Mouse (Mus musculus): ENCODE data around the gene Zfp119a.

Gene Zfp119a

DNA sequence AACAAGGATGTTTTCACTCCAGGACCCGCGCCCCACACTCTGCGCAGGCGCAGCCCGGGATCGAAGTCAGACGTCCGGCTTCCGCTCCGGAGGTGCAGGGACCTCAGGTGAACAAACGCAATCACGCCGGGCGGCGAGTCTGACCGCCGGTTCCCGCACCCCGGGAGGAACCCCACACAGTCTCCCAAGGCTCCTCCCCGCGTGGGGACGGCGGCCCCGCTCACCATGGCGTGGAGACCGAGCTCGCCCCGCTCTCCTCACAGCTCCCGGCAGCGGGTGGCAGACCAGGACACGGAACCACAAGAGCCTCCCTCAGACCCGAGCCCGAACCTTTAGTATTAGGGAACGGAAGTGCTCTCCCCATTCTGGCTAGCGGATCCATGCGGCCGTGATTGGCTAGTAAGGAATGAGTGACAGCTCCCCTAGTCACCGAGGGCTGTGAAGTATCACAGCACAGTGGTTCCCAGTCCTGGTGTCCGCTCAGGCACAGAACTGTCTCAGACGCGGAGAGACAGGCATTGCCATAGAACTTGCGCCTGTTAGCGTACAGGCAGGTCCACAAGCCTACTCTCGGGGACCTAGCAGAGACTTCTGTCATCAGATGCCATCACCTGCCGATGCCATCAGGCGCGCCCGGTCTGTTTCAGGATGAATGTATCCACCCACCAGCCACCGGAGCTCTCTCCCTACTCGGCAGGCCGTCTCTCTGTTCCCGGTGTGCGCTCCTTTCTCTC, at the start of gene Zfp119a:
Gene Zfp119a (minus strand): TSS at position 295 of the 734 bp plus-strand sequence.
- peak; percentile 87 for DNase-seq (ENCODE audit: low read depth)

DNA sequence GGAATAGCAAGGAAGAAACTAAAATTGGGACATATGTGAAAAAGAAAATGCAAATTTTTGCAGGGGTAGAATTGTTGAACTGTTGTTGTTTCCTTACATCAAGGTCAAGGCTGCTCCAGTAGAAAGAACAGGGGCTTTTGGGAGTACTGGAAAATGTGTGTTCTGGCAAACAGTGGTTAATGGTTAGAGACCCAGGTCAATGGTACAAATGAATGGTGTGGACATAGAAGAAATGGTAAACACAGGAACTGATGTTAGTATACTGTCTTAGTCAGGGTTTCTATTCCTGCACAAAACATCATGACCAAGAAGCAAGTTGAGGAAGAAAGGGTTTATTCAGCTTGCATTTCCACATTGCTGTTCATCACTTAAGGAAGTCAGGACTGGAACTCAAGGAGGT, 27.9 kb upstream of the Zfp119a start:
- no peak for DNase-seq (ENCODE audit: low read depth)

DNA sequence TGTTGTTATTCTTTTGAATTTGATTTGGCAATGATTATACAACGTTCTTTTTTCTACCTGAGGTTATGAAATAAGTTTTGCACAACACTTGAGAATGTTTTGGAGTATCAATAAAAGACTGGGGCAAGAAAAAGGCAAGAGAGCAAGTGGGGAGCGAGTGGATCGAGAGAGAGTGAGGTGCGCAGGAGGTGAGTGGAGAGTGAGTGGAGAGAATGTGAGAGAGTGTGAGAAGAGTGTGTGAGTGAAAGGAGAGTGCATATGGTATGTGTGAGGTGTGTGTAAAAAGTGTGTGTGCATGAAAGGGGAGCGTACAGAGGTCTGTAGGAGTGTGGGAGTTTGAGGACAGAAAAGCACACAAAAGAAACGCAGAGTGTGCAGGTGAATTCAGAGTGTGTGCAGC, 25.4 kb upstream of the Zfp119a start:
- DNase-seq (ENCODE audit: low read depth) = no peak

DNA sequence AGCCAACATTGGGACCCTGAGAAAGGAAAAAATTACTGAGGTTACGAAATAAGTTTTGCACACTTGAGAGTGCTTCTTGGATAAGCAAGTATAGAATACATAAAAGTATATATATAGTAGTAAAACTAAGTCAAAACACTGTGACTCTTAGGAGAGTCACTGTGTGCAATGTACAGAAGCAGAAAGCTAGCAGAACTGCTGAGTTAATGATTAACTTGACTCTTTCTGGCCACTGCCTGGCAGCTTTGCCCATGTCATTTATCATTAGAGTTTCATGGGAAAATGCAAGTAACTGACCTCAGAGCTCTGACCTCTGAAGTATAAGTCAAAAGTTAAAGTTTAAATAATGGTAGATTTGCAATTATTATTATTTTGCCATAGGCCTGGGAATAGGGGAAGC, 25.0 kb upstream of the Zfp119a start:
- DNase-seq (ENCODE audit: low read depth) = no peak

DNA sequence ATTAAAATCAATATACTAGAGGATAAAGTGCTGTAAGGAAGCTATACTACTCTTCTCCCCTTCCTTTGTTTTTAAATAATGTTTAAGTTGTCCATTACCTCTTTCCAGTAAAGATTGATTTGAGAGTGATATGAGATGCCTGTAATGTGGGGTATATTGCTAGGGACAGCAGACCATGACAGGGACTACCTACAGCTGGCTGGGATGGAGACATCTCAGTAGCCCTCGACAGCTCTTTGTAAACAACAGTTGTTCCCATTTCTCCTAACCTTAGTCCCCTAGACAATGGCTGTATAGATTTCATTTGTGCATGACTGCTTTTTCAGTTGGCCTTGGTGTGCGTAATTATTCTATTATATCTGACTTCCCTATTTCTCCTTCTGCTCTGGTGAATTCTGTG, 24.4 kb upstream of the Zfp119a start:
- DNase-seq (ENCODE audit: low read depth) = no peak

DNA sequence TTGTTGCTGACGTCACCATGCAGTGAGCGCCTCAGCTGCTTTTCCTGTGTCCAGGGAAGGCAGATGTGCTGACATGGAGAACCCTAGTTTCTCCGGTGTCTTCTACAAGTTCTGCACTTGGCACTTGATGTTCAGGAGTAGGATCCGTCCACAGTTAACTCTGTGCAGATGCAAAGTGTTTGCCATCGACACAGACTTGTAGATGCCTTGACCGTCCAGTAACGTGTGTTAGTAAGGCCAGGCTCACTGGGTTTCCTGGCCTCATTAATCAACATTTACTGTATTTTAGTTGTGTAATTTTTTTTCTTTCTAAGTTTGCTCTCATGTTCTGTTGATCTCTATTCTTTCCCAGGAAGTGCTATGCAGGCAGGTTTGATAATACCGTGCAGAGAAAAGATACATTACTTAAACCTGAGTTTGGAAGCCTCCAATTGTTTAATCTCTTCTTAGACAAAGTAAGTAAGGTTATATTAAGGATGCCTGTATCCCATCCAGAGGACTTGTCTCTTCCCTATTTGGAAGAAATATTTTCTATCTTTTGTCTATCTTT, 13.8 kb upstream of the Zfp119a start:
- DNase-seq (ENCODE audit: low read depth) = peak; percentile 58

DNA sequence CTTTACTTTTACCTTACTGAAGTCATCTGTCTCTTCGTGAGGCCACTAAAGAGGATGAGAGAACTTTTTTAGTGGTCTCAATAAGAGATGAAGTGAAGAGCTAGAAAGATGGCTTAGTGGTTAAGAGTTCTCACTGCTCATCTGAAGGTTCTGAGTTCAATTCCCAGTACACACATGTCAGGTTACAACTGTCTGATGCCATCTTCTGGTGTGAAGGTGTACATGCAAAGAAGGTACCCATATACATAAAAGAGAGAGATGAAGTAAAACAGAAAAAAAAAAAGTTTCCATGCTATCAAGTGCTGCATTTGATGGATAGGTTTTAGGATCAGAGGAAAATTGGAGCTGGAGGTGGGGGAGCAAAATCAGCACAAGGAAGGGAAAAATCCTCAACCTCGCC, 6.2 kb upstream of the Zfp119a start:
- DNase-seq (ENCODE audit: low read depth) = peak; percentile 33

DNA sequence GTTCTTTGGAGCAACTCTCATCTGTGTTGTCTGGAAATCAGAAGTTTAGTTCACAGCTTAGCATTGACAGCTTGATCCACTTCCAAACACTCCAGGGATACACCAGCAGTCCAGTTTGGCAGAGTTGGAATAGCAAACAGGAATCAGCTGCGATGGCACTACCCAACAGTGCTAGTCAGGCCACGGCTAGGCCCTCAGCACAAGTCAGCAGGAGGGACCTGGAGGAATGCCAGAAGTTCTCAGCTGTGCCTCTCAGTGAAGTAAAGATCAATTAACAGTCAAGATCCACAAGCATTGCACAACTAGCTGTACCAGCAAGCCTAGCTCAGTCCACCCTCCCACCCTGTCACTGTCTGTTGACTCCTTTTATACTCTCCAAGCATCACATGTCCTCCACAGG, 4.9 kb upstream of the Zfp119a start:
- DNase-seq (ENCODE audit: low read depth) = no peak

DNA sequence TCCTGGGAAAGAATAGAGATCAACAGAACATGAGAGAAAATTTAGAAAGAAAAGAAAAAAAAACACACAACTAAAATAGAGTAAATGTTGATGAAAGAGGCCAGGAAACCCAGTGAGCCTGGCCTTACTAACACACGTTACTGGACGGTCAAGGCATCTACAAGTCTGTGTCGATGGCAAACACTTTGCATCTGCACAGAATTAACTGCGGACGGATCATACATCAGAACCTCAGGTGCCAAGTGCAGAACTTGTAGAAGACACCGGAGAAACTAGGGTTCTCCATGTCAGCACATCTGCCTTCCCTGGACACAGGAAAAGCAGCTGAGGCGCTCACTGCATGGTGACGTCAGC, 471 bp downstream of the Zfp119a start:
- peak; percentile 61 for DNase-seq (ENCODE audit: low read depth)

DNA sequence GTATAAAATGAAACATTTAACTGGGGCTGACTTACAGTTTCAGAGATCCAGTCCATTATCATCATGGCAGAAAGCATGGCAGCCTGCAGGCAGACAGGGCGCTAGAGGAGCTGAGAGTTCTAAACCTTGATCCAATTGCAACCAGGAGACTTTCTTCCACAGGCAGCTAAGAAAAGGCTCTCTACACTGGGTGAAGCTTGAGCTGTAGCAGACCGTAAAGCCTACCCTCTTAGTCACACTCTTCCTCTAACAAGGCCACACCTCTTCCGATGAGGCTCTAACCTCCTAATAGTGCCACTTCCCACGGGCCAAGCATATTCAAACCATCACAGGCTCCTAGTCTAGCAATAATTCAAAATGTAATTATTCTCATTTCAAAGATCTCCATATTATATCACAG, 1.5 kb downstream of the Zfp119a start:
- no peak for DNase-seq (ENCODE audit: low read depth)

DNA sequence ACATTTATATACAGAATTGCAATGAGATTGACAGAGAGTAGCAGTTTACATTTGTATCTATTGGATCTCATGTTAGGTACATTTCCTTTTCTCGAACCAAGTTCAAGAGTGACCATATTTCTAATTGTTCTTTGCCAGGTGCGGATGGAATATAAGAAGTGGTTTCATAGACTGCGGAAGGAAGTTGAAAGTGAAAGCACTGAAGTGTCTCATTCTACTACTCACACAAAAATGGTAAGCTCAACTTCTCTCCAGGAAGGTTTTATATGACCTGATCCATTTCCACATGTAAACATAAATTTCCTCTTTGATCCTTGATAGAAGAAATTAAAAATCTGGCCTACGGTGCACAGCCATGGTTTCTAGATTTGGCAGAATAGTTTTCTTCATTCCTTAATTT, 35.7 kb downstream of the Zfp119a start:
- peak; percentile 15 for DNase-seq (ENCODE audit: low read depth)

DNA sequence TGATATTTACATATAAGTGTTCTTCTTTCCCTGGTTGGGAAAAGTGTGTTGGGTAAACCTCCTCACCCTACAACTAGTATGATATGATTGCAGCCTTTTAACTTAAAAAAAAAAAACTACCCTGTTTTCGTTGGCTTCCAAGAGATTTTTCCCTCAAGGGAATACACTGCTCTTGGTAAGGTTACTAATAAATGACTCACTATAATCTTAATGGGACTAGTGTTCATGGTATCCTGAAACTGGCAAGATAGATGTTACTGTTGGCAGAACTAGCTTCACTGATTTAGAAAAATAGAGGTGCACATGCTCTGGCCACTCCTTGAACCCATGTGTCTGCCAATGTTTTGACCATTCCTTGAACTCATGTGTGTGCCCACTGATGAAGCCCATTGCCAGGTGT, 57.2 kb downstream of the Zfp119a start:
- DNase-seq (ENCODE audit: low read depth) = no peak

DNA sequence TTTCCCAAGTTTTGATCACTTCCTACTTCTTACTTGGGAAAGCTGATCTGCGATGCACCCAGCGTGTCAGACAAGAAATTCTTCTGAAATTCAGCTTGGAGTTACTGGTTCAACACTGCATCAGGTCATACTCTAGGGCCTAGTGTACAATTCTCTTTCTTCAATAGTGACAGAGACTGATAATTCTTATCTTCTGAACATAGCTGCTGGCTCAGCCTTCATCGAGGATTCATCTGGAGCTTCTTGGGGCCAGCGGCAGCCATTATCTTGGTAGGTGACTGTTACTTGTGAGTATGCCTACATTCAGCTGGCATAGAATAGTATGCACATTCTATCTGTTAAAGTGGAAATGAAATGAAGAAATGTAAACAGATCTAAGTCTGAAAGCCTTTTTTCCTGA, 61.9 kb downstream of the Zfp119a start:
- no peak for DNase-seq (ENCODE audit: low read depth)

Data from naive thymus-derived CD4-positive, alpha-beta T cell, adult 2 months (primary cell).